ENCODE assay signal across 11 mouse cellular contexts in the genomic region with DNA sequence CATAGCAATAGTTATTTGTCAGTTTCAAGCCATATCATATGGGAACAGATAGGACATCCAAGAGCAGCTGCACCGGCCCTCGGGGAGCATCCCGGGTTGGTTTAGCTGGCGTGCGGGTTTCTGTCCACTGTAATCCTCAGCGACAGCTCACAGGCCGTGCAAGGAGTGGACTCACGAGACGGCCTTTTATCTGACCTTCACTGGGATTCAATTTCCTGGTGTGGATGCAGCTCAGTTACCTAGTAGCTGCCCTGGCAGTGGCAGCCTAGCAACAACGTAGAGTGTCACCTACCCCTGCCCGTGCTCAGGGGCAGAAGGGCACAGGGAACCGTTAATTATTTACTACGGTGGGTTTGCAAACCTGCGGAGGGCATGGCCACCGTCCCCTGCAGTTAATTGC. TPM values are rescaled to one million over a fixed set of nuclear protein-coding genes. Genes with fewer than 3 reads are reported as not detected.
DNase-seq lines count a peak whose midpoint lies in the region; ATAC-seq and TF ChIP-seq lines count a peak whose summit lies in the region.
"Had no signal": no experiment of that assay in that cellular context is flagged by ENCODE, and none has a peak within 500 bp of the region (broad histone marks: within the 10 kb centered on the region; RNA-seq: fewer than 3 reads in every experiment).

No protein-coding gene starts in this region.

- H3K4me1 ChIP-seq in hindbrain, embryonic 14.5 days (replicated peaks; ENCODE audit: control insufficient read depth, insufficient read depth, low read length) = peaks cover 5% of the 10 kb centered on the region; the same call in 1 of the 2 replicates
- peaks cover 4% of the 10 kb centered on the region; the same call in 1 of the 2 replicates for H3K4me1 ChIP-seq in hindbrain, embryonic 16.5 days (ENCODE audit: control insufficient read depth, insufficient read depth, low read depth, low read length)
- H3K4me1 ChIP-seq in liver, postnatal 0 days (ENCODE audit: insufficient read depth) = no peaks in the 10 kb centered on the region; the same call in none of the 2 replicates

- H3K4me3 ChIP-seq in hindbrain, embryonic 14.5 days (replicated peaks; ENCODE audit: low read length) = no peak overlapping the region
- no peak overlapping the region for H3K4me3 ChIP-seq in hindbrain, embryonic 16.5 days (ENCODE audit: low read length)
- no peak overlapping the region for H3K4me3 ChIP-seq in liver, postnatal 0 days (ENCODE audit: low read depth, low read length)
- H3K4me3 ChIP-seq: left cerebral cortex, adult 2 months had no signal

- no peaks in the 10 kb centered on the region for H3K27me3 ChIP-seq in hindbrain, embryonic 14.5 days (ENCODE audit: control insufficient read depth, insufficient read depth, low read length)
- H3K27me3 ChIP-seq in hindbrain, embryonic 16.5 days (replicated peaks; ENCODE audit: control insufficient read depth, insufficient read depth, low read length) = no peaks in the 10 kb centered on the region; the same call in 1 of the 2 replicates
- no peaks in the 10 kb centered on the region for H3K27me3 ChIP-seq in liver, postnatal 0 days (ENCODE audit: insufficient read depth, low read length)

- no peaks in the 10 kb centered on the region for H3K36me3 ChIP-seq in hindbrain, embryonic 14.5 days (replicated peaks; ENCODE audit: control insufficient read depth, insufficient read depth)
- H3K36me3 ChIP-seq in hindbrain, embryonic 16.5 days (ENCODE audit: control insufficient read depth, insufficient read depth, low read length) = no peaks in the 10 kb centered on the region
- no peaks in the 10 kb centered on the region for H3K36me3 ChIP-seq in liver, postnatal 0 days (replicated peaks; ENCODE audit: insufficient read depth, low read length)

- H3K9ac ChIP-seq in hindbrain, embryonic 14.5 days = 0 out of 2 replicates have a peak overlapping the region, but pooled peaks have one; percentile 28
- no peak overlapping the region for H3K9ac ChIP-seq in hindbrain, embryonic 16.5 days (ENCODE audit: low read depth, low read length)
- no peak overlapping the region for H3K9ac ChIP-seq in liver, postnatal 0 days (replicated peaks)

- no peak for TF ChIP-seq CTCF in liver, postnatal 0 days (IDR thresholded peaks at IDR 0.05; ENCODE audit: low read depth)

- no peak overlapping the region for H3K4me2 ChIP-seq in hindbrain, embryonic 14.5 days (replicated peaks)
- H3K4me2 ChIP-seq in hindbrain, embryonic 16.5 days (ENCODE audit: low read length) = no peak overlapping the region
- peak overlapping the region; percentile 40; the same call in 1 of the 2 replicates for H3K4me2 ChIP-seq in liver, postnatal 0 days (ENCODE audit: low read depth, low read length)

- no peaks in the 10 kb centered on the region for H3K9me3 ChIP-seq in hindbrain, embryonic 14.5 days (ENCODE audit: control insufficient read depth, low read length)
- no peaks in the 10 kb centered on the region for H3K9me3 ChIP-seq in hindbrain, embryonic 16.5 days (ENCODE audit: control insufficient read depth, low read length)
- 0 out of 2 replicates have a peak, but pooled peaks cover 2% of the 10 kb centered on the region for H3K9me3 ChIP-seq in liver, postnatal 0 days (ENCODE audit: low read length)

- WGBS in hindbrain, embryonic 14.5 days = 40% methylated on average over 15 of the region's 15 CpGs
- WGBS in hindbrain, embryonic 16.5 days = 36% methylated on average over 15 of the region's 15 CpGs
- WGBS in liver, postnatal 0 days (ENCODE audit: insufficient replicate concordance) = 51% methylated on average over 15 of the region's 15 CpGs

- no peak for ATAC-seq in hindbrain, embryonic 14.5 days (ENCODE audit: low FRiP score)
- peak; percentile 50; the same call in 1 of the 2 replicates for ATAC-seq in hindbrain, embryonic 16.5 days
- peak; percentile 48 for ATAC-seq in liver, postnatal 0 days

- DNase-seq in hindbrain, embryonic 14.5 days (ENCODE audit: low spot score) = no peak
- DNase-seq in kidney, postnatal 10 days = peak; percentile 56
- no peak for DNase-seq in liver, postnatal 0 days
- DNase-seq in left cerebral cortex, adult 9 months (ENCODE audit: low spot score in 2 of 2) = no peak
- no peak for DNase-seq in adrenal gland, postnatal 10 days
- DNase-seq in thymus, postnatal 25 days = no peak
- DNase-seq: cerebellum, adult 9-10 months; heart, adult 18-20 months; heart, postnatal 36 days had no signal

- H3K27ac ChIP-seq in hindbrain, embryonic 14.5 days = peak overlapping the region; percentile 16; the same call in 1 of the 2 replicates
- no peak overlapping the region for H3K27ac ChIP-seq in hindbrain, embryonic 16.5 days (ENCODE audit: low read depth, low read length)
- no peak overlapping the region for H3K27ac ChIP-seq in liver, postnatal 0 days (ENCODE audit: low read depth)
- H3K27ac ChIP-seq: left cerebral cortex, adult 2 months had no signal

- no peak for TF ChIP-seq EP300 in liver, postnatal 0 days (IDR thresholded peaks at IDR 0.05; ENCODE audit: low read depth)

RNA-seq across cellular contexts. Expression of gene Syde2, which starts 50.2 kb away (rescaled TPM):
- polyA plus RNA-seq in hindbrain, embryonic 14.5 days (2014; fragmentation: Nextera tagmentation; extraction: Ambion mirVana) = 0.41 and 0.81 TPM in 2 replicates
- polyA plus RNA-seq in hindbrain, embryonic 16.5 days (2015; fragmentation: Nextera tagmentation; extraction: Ambion mirVana) = 0.28 and 0.56 TPM in 2 replicates
- 0.47 and 0.70 TPM in 2 replicates for polyA plus RNA-seq in liver, postnatal 0 days (2015; fragmentation: Nextera tagmentation; extraction: Ambion mirVana)
- total RNA-seq in adrenal gland, postnatal 10 days (2021) = 1 to 10 TPM; 6.3 to 7.9 TPM
